In genomic region chr6:6577741-6578284, GRCm38 (mm10) we compare ENCODE assay signal across 8 mouse cellular contexts. TPM values are rescaled to one million over a fixed set of nuclear protein-coding genes. Genes with fewer than 3 reads are reported as not detected.
DNase-seq lines count a peak whose midpoint lies in the region; ATAC-seq and TF ChIP-seq lines count a peak whose summit lies in the region.

No protein-coding gene starts in this region.

- TF ChIP-seq CTCF in lung, adult 2 months (IDR thresholded peaks at IDR 0.05; ENCODE audit: insufficient read depth, low read length) = no peak
- no peak for TF ChIP-seq CTCF in hindbrain, postnatal 0 days (IDR thresholded peaks at IDR 0.05; ENCODE audit: low read depth)

- H3K4me2 ChIP-seq in hindbrain, postnatal 0 days (ENCODE audit: low read depth, low read length) = peak overlapping the region; percentile 59
- H3K4me2 ChIP-seq in midbrain, embryonic 11.5 days = peak overlapping the region; percentile 73

- H3K27ac ChIP-seq in embryonic facial prominence, embryonic 10.5 days (replicated peaks) = peak overlapping the region; percentile 97
- peak overlapping the region; percentile 91 for H3K27ac ChIP-seq in hindbrain, postnatal 0 days
- peak overlapping the region; percentile 75 for H3K27ac ChIP-seq in midbrain, embryonic 11.5 days (ENCODE audit: low read depth, low read length)

- peak; percentile 75 for ATAC-seq in hindbrain, postnatal 0 days
- ATAC-seq in midbrain, embryonic 11.5 days (ENCODE audit: low FRiP score) = peak; percentile 75
- no peak for ATAC-seq in frontal cortex, adult (ENCODE audit: low TSS enrichment)

- no peaks in the 10 kb centered on the region for H3K27me3 ChIP-seq in embryonic facial prominence, embryonic 10.5 days (replicated peaks; ENCODE audit: low read depth, poor library complexity, severe bottlenecking)
- H3K27me3 ChIP-seq in hindbrain, postnatal 0 days (ENCODE audit: insufficient read depth, low read length) = no peaks in the 10 kb centered on the region
- no peaks in the 10 kb centered on the region for H3K27me3 ChIP-seq in midbrain, embryonic 11.5 days (ENCODE audit: control insufficient read depth, insufficient read depth, low read length)

- under 1% methylated on average over 17 of the region's 17 CpGs for WGBS in lung, adult 2 months
- WGBS in embryonic facial prominence, embryonic 10.5 days = 6% methylated on average over 17 of the region's 17 CpGs
- 5% methylated on average over 17 of the region's 17 CpGs for WGBS in hindbrain, postnatal 0 days
- 5% methylated on average over 17 of the region's 17 CpGs for WGBS in midbrain, embryonic 11.5 days

- TF ChIP-seq POLR2A in lung, adult 2 months (IDR thresholded peaks at IDR 0.05; ENCODE audit: borderline replicate concordance, extremely low read depth, low read depth, low read length) = no peak

- H3K4me1 ChIP-seq in lung, adult 2 months (ENCODE audit: control insufficient read depth, insufficient read depth, low read length) = peaks cover 14% of the 10 kb centered on the region
- peaks cover 20% of the 10 kb centered on the region for H3K4me1 ChIP-seq in embryonic facial prominence, embryonic 10.5 days
- peaks cover 6% of the 10 kb centered on the region; the same call in 1 of the 2 replicates for H3K4me1 ChIP-seq in hindbrain, postnatal 0 days (ENCODE audit: insufficient read depth, low read length)
- H3K4me1 ChIP-seq in midbrain, embryonic 11.5 days (ENCODE audit: control insufficient read depth, insufficient read depth, low read length) = no peaks in the 10 kb centered on the region

- peaks cover 13% of the 10 kb centered on the region for H3K36me3 ChIP-seq in embryonic facial prominence, embryonic 10.5 days (replicated peaks)
- no peaks in the 10 kb centered on the region for H3K36me3 ChIP-seq in hindbrain, postnatal 0 days (ENCODE audit: insufficient read depth, low read length)
- no peaks in the 10 kb centered on the region for H3K36me3 ChIP-seq in midbrain, embryonic 11.5 days (ENCODE audit: control insufficient read depth, insufficient read depth, low read length)

- H3K9ac ChIP-seq in hindbrain, postnatal 0 days (replicated peaks; ENCODE audit: low read length) = peak overlapping the region; percentile 97
- peak overlapping the region; percentile 97 for H3K9ac ChIP-seq in midbrain, embryonic 11.5 days (ENCODE audit: low read length)

- peak overlapping the region; percentile 99 for H3K4me3 ChIP-seq in lung, adult 2 months (replicated peaks; ENCODE audit: extremely low read depth, low read depth, low read length)
- H3K4me3 ChIP-seq in embryonic facial prominence, embryonic 10.5 days = peak overlapping the region; percentile 95
- H3K4me3 ChIP-seq in hindbrain, postnatal 0 days (ENCODE audit: low read length) = peak overlapping the region; percentile 98
- H3K4me3 ChIP-seq in midbrain, embryonic 11.5 days (ENCODE audit: low read depth, low read length) = peak overlapping the region; percentile 94

- no peak for DNase-seq in lung, adult 2 months
- no peak for DNase-seq in lung, postnatal 10 days
- DNase-seq in embryonic facial prominence, embryonic 10.5 days (ENCODE audit: low spot score) = no peak
- DNase-seq in hindbrain, postnatal 0 days (ENCODE audit: low spot score) = peak; percentile 28
- peak; percentile 85 for DNase-seq in midbrain, embryonic 11.5 days (ENCODE audit: low spot score, missing footprints)
- no peak for DNase-seq in thymus, adult 18-20 months
- no peak for DNase-seq in left cerebral cortex, postnatal 14 days (ENCODE audit: low spot score in 2 of 2)

- no peaks in the 10 kb centered on the region for H3K9me3 ChIP-seq in embryonic facial prominence, embryonic 10.5 days
- no peaks in the 10 kb centered on the region for H3K9me3 ChIP-seq in hindbrain, postnatal 0 days (ENCODE audit: low read length)
- no peaks in the 10 kb centered on the region for H3K9me3 ChIP-seq in midbrain, embryonic 11.5 days (ENCODE audit: control insufficient read depth, low read length)

- intact Hi-C loops in left cerebral cortex, postnatal 14 days (cut with DNase I) = no loop called here

RNA-seq across cellular contexts. Expression of gene Sem1, which starts 0.7 kb away (rescaled TPM):
- polyA plus RNA-seq in lung, adult 2 months (2012; rRNA removed) = 19.0 and 26.7 TPM in 2 replicates
- 281 and 286 TPM in 2 replicates for polyA plus RNA-seq in embryonic facial prominence, embryonic 10.5 days (2016; fragmentation: Nextera tagmentation; extraction: Ambion mirVana)
- 35.9 and 38.5 TPM in 2 replicates for total RNA-seq in hindbrain, postnatal 0 days (2014; rRNA removed)
- polyA plus RNA-seq in hindbrain, postnatal 0 days (2015; fragmentation: Nextera tagmentation; extraction: Ambion mirVana) = 147 and 150 TPM in 2 replicates
- polyA plus RNA-seq in midbrain, embryonic 11.5 days (2014; fragmentation: Nextera tagmentation; extraction: Ambion mirVana) = 241 and 251 TPM in 2 replicates
- total RNA-seq in left cerebral cortex, postnatal 14 days (2021) = 10 to 100 TPM; 47.1 to 52.9 TPM

Comparison
In these comparisons a context has a peak if more than half of its experiments do, and no peak if none do; other contexts are left out.
1. DNase-seq: peak in hindbrain, postnatal 0 days (single experiment) and midbrain, embryonic 11.5 days (single experiment); none in lung, adult 2 months (single experiment), lung, postnatal 10 days (single experiment), embryonic facial prominence, embryonic 10.5 days (single experiment), thymus, adult 18-20 months (0 of 2) and left cerebral cortex, postnatal 14 days (0 of 2).
2. Peak in every context shown above with its lines, with median percentiles within 50 percentile points of each other: H3K4me3 ChIP-seq and H3K27ac ChIP-seq.